Mouse (Mus musculus): Measurements from ENCODE around the gene Trip4. TPM values are rescaled to one million over a fixed set of nuclear protein-coding genes. Genes with fewer than 3 reads are reported as not detected.

The Trip4 gene
- polyA plus RNA-seq (2012; rRNA removed), result 10.8 and 12.6 TPM in 2 replicates

GRCm38 (mm10) chr9:65908394-65909300 is at the start of gene Trip4, which contains the start of gene Csnk1g1:
TSS of gene Trip4 (minus strand) at chr9:65908794.
TSS of gene Csnk1g1 (plus strand) at chr9:65908924.
- Histone ChIP-seq H3K4me1 (replicated peaks; ENCODE audit: control insufficient read depth, insufficient read depth, low read length) (peaks cover 5% of the 10 kb centered on the region), H3K36me3 (ENCODE audit: control insufficient read depth, insufficient read depth, low read length) (no peaks in the 10 kb centered on the region), H3K27me3 (ENCODE audit: control insufficient read depth, insufficient read depth, low read length) (no peaks in the 10 kb centered on the region), H3K4me3 (ENCODE audit: control insufficient read depth, insufficient read depth, low read length) (peak within 1 kb of the TSS; percentile 98), H3K27ac (ENCODE audit: control insufficient read depth, insufficient read depth, low read length) (peak within 1 kb of the TSS; percentile 86)
- peak; percentile 89 for DNase-seq
- TF ChIP-seq POLR2A (IDR thresholded peaks at IDR 0.05; ENCODE audit: control insufficient read depth, extremely low read depth, insufficient read depth, low read length, poor library complexity), result peak; percentile 20; the same call in 1 of the 2 replicates
- TF ChIP-seq CTCF (IDR thresholded peaks at IDR 0.05; ENCODE audit: borderline replicate concordance, control insufficient read depth, extremely low read depth, insufficient read depth, low read length, poor library complexity), result no peak; the same call in 1 of the 2 replicates
- under 1% methylated on average over 38 of the region's 38 CpGs for WGBS

- no peak for TF ChIP-seq CTCF (IDR thresholded peaks at IDR 0.05; ENCODE audit: borderline replicate concordance, control insufficient read depth, extremely low read depth, insufficient read depth, low read length, poor library complexity)
- TF ChIP-seq POLR2A (IDR thresholded peaks at IDR 0.05; ENCODE audit: control insufficient read depth, extremely low read depth, insufficient read depth, low read length, poor library complexity), result no peak
- Histone ChIP-seq H3K27ac (ENCODE audit: control insufficient read depth, insufficient read depth, low read length) (no peak overlapping the region), H3K27me3 (ENCODE audit: control insufficient read depth, insufficient read depth, low read length) (no peaks in the 10 kb centered on the region), H3K4me3 (ENCODE audit: control insufficient read depth, insufficient read depth, low read length) (no peak overlapping the region), H3K36me3 (ENCODE audit: control insufficient read depth, insufficient read depth, low read length) (no peaks in the 10 kb centered on the region), H3K4me1 (replicated peaks; ENCODE audit: control insufficient read depth, insufficient read depth, low read length) (no peaks in the 10 kb centered on the region)
- no peak for DNase-seq
- 90% methylated on average over 3 of the region's 3 CpGs for WGBS
Measured at GRCm38 (mm10) chr9:65951082-65951587, 42.5 kb upstream of the Trip4 start.

- H3K4me3 ChIP-seq (ENCODE audit: control insufficient read depth, insufficient read depth, low read length), result no peak overlapping the region
- H3K27me3 ChIP-seq (ENCODE audit: control insufficient read depth, insufficient read depth, low read length), result no peaks in the 10 kb centered on the region
- no peak overlapping the region for H3K27ac ChIP-seq (ENCODE audit: control insufficient read depth, insufficient read depth, low read length)
- no peaks in the 10 kb centered on the region for H3K36me3 ChIP-seq (ENCODE audit: control insufficient read depth, insufficient read depth, low read length)
- no peak for DNase-seq
- WGBS, result 90% methylated on average over 2 of the region's 2 CpGs
- no peaks in the 10 kb centered on the region for H3K4me1 ChIP-seq (replicated peaks; ENCODE audit: control insufficient read depth, insufficient read depth, low read length)
- TF ChIP-seq POLR2A (IDR thresholded peaks at IDR 0.05; ENCODE audit: control insufficient read depth, extremely low read depth, insufficient read depth, low read length, poor library complexity) (no peak), CTCF (IDR thresholded peaks at IDR 0.05; ENCODE audit: borderline replicate concordance, control insufficient read depth, extremely low read depth, insufficient read depth, low read length, poor library complexity) (no peak)
Measured at GRCm38 (mm10) chr9:65937566-65937965, 29.0 kb upstream of the Trip4 start.

GRCm38 (mm10) chr9:65929826-65930225 is 21.2 kb upstream of the Trip4 start:
- TF ChIP-seq CTCF (IDR thresholded peaks at IDR 0.05; ENCODE audit: borderline replicate concordance, control insufficient read depth, extremely low read depth, insufficient read depth, low read length, poor library complexity) (no peak), POLR2A (IDR thresholded peaks at IDR 0.05; ENCODE audit: control insufficient read depth, extremely low read depth, insufficient read depth, low read length, poor library complexity) (no peak)
- H3K36me3 ChIP-seq (ENCODE audit: control insufficient read depth, insufficient read depth, low read length), result no peaks in the 10 kb centered on the region
- DNase-seq, result no peak
- H3K27ac ChIP-seq (ENCODE audit: control insufficient read depth, insufficient read depth, low read length), result no peak overlapping the region
- H3K4me3 ChIP-seq (ENCODE audit: control insufficient read depth, insufficient read depth, low read length), result no peak overlapping the region
- H3K4me1 ChIP-seq (replicated peaks; ENCODE audit: control insufficient read depth, insufficient read depth, low read length), result no peaks in the 10 kb centered on the region
- no peaks in the 10 kb centered on the region for H3K27me3 ChIP-seq (ENCODE audit: control insufficient read depth, insufficient read depth, low read length)

- Histone ChIP-seq H3K4me1 (replicated peaks; ENCODE audit: control insufficient read depth, insufficient read depth, low read length) (no peaks in the 10 kb centered on the region), H3K27ac (ENCODE audit: control insufficient read depth, insufficient read depth, low read length) (no peak overlapping the region), H3K4me3 (ENCODE audit: control insufficient read depth, insufficient read depth, low read length) (no peak overlapping the region), H3K36me3 (ENCODE audit: control insufficient read depth, insufficient read depth, low read length) (no peaks in the 10 kb centered on the region), H3K27me3 (ENCODE audit: control insufficient read depth, insufficient read depth, low read length) (no peaks in the 10 kb centered on the region)
- TF ChIP-seq POLR2A (IDR thresholded peaks at IDR 0.05; ENCODE audit: control insufficient read depth, extremely low read depth, insufficient read depth, low read length, poor library complexity) (no peak), CTCF (IDR thresholded peaks at IDR 0.05; ENCODE audit: borderline replicate concordance, control insufficient read depth, extremely low read depth, insufficient read depth, low read length, poor library complexity) (no peak)
- DNase-seq, result no peak
Measured at GRCm38 (mm10) chr9:65928456-65928855, 19.9 kb upstream of the Trip4 start.

- H3K27me3 ChIP-seq (ENCODE audit: control insufficient read depth, insufficient read depth, low read length), result no peaks in the 10 kb centered on the region
- no peaks in the 10 kb centered on the region for H3K36me3 ChIP-seq (ENCODE audit: control insufficient read depth, insufficient read depth, low read length)
- no peak for TF ChIP-seq POLR2A (IDR thresholded peaks at IDR 0.05; ENCODE audit: control insufficient read depth, extremely low read depth, insufficient read depth, low read length, poor library complexity)
- TF ChIP-seq CTCF (IDR thresholded peaks at IDR 0.05; ENCODE audit: borderline replicate concordance, control insufficient read depth, extremely low read depth, insufficient read depth, low read length, poor library complexity), result no peak
- H3K27ac ChIP-seq (ENCODE audit: control insufficient read depth, insufficient read depth, low read length), result no peak overlapping the region
- WGBS, result 86% methylated on average over 1 of the region's 1 CpGs
- H3K4me1 ChIP-seq (replicated peaks; ENCODE audit: control insufficient read depth, insufficient read depth, low read length), result no peaks in the 10 kb centered on the region
- H3K4me3 ChIP-seq (ENCODE audit: control insufficient read depth, insufficient read depth, low read length), result no peak overlapping the region
- no peak for DNase-seq
Measured at GRCm38 (mm10) chr9:65917015-65917414, 8.4 kb upstream of the Trip4 start.
